ENCODE assay signal across 9 mouse cellular contexts in the genomic region with DNA sequence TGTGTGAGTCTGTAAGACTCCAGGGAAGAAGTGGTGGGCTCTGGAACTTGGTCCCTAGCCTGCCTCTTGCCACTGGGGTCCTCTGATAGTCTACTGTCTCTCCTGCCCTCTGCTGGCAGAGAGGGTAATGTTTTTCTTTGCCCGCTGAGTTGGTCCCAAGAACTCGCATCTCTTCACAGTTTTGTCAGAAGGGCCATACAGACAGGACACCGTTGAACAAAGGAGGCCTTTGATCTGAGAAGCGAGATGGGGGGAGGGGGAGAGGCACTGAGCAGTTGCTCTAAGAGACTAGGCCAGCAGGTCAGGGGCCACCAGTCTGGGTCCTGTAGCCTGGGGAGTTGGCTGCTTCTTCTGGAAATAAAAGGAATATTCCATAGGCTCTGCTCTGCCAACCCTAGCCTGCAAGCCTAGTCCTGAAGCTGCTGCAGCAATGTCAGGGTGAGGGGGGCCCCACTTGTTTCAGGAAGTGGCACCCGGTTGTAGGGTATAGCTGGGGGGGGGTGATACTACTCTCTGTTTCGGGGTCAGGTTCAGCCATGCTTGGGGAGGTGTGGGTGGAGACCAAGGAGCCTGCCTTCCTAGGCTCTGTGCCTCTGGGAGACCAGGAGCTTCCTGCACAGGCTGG. TPM values are rescaled to one million over a fixed set of nuclear protein-coding genes. Genes with fewer than 3 reads are reported as not detected.
DNase-seq lines count a peak whose midpoint lies in the region; ATAC-seq and TF ChIP-seq lines count a peak whose summit lies in the region.
"Had no signal": no experiment of that assay in that cellular context is flagged by ENCODE, and none has a peak within 500 bp of the region (broad histone marks: within the 10 kb centered on the region; RNA-seq: fewer than 3 reads in every experiment).

No protein-coding gene starts in this region.

- no peaks in the 10 kb centered on the region for H3K9me3 ChIP-seq in embryonic facial prominence, embryonic 14.5 days (ENCODE audit: control insufficient read depth, low read length)
- H3K9me3 ChIP-seq: hindbrain, embryonic 15.5 days had no signal

- no peak for TF ChIP-seq POLR2A in thymus, adult 2 months (IDR thresholded peaks at IDR 0.05; ENCODE audit: control insufficient read depth, extremely low read depth, insufficient read depth, low read length, poor library complexity)

- DNase-seq in heart, postnatal 10 days, result peak; percentile 47 to 63
- no peak for DNase-seq in heart, postnatal 36 days
- peak; percentile 47 for DNase-seq in thymus, adult 2 months
- no peak for DNase-seq in thymus, adult 18-20 months
- peak; percentile 45 for DNase-seq in embryonic facial prominence, embryonic 14.5 days (ENCODE audit: low spot score)
- peak; percentile 76 for DNase-seq in mesoderm, embryonic 11.5 days (ENCODE audit: low read depth, low spot score)
- DNase-seq in gastrocnemius, postnatal 10 days, result no peak

- H3K4me1 ChIP-seq in thymus, adult 2 months (replicated peaks; ENCODE audit: control insufficient read depth, insufficient read depth, low read length), result peaks cover 15% of the 10 kb centered on the region
- H3K4me1 ChIP-seq in embryonic facial prominence, embryonic 14.5 days (ENCODE audit: control insufficient read depth, insufficient read depth, low read length), result peaks cover 17% of the 10 kb centered on the region

- no peak overlapping the region for H3K4me2 ChIP-seq in embryonic facial prominence, embryonic 14.5 days (ENCODE audit: low read depth, low read length)
- H3K4me2 ChIP-seq: hindbrain, embryonic 15.5 days had no signal

- H3K27me3 ChIP-seq in thymus, adult 2 months (ENCODE audit: control insufficient read depth, insufficient read depth, low read length), result no peaks in the 10 kb centered on the region
- H3K27me3 ChIP-seq in embryonic facial prominence, embryonic 14.5 days (replicated peaks; ENCODE audit: control insufficient read depth, insufficient read depth, low read length), result no peaks in the 10 kb centered on the region
- H3K27me3 ChIP-seq: hindbrain, embryonic 15.5 days had no signal

- H3K27ac ChIP-seq in thymus, adult 2 months (ENCODE audit: control insufficient read depth, insufficient read depth, low read length), result no peak overlapping the region
- no peak overlapping the region for H3K27ac ChIP-seq in embryonic facial prominence, embryonic 14.5 days (replicated peaks; ENCODE audit: low read depth, low read length)
- H3K27ac ChIP-seq: hindbrain, embryonic 15.5 days had no signal

- 42% methylated on average over 6 of the region's 6 CpGs for WGBS in thymus, adult 2 months
- WGBS in embryonic facial prominence, embryonic 14.5 days, result 21% methylated on average over 5 of the region's 6 CpGs

- H3K9ac ChIP-seq in embryonic facial prominence, embryonic 14.5 days (ENCODE audit: low read depth, low read length), result no peak overlapping the region
- H3K9ac ChIP-seq: hindbrain, embryonic 15.5 days had no signal

- no peak overlapping the region for H3K4me3 ChIP-seq in thymus, adult 2 months (ENCODE audit: control insufficient read depth, insufficient read depth, low read length)
- H3K4me3 ChIP-seq in embryonic facial prominence, embryonic 14.5 days (ENCODE audit: low read depth, low read length), result no peak overlapping the region
- H3K4me3 ChIP-seq: hindbrain, embryonic 15.5 days had no signal

- no peaks in the 10 kb centered on the region for H3K36me3 ChIP-seq in thymus, adult 2 months (ENCODE audit: control insufficient read depth, insufficient read depth, low read length)
- H3K36me3 ChIP-seq in embryonic facial prominence, embryonic 14.5 days (ENCODE audit: control insufficient read depth, insufficient read depth, low read length), result peaks cover 38% of the 10 kb centered on the region

- no peak; the same call in 1 of the 2 replicates for TF ChIP-seq CTCF in thymus, adult 2 months (IDR thresholded peaks at IDR 0.05; ENCODE audit: borderline replicate concordance, control insufficient read depth, extremely low read depth, insufficient read depth, low read length, poor library complexity)

- intact Hi-C loops in heart, postnatal 10 days (cut with DNase I), result loop anchor here (5.0 kb wide), 1 partner anchor 178 kb away; no protein-coding TSS in a partner anchor
- intact Hi-C loops in heart, postnatal 36 days (cut with DNase I), result loop anchor here (5.0 kb wide), 1 partner anchor 178 kb away; no protein-coding TSS in a partner anchor

- ATAC-seq in embryonic facial prominence, embryonic 14.5 days (ENCODE audit: low read depth), result no peak
- ATAC-seq in granulocyte monocyte progenitor cell, adult 5-6 weeks (replicated peaks; ENCODE audit: poor library complexity, severe bottlenecking), result no peak

RNA-seq across cellular contexts. Expression of gene Kctd17, which starts 6.6 kb away (rescaled TPM):
- total RNA-seq in heart, postnatal 10 days (2021), result 10 to 100 TPM; 80.7 TPM
- total RNA-seq in heart, postnatal 36 days (2021), result 10 to 100 TPM; 28.0 to 30.3 TPM
- polyA plus RNA-seq in thymus, adult 2 months (2012; rRNA removed), result 77.8 and 78.0 TPM in 2 replicates
- polyA plus RNA-seq in embryonic facial prominence, embryonic 14.5 days (2014; fragmentation: Nextera tagmentation; extraction: Ambion mirVana), result 46.9 and 54.1 TPM in 2 replicates
- 13.0 and 27.4 TPM in 2 replicates for total RNA-seq in granulocyte monocyte progenitor cell, adult 5-6 weeks (2014; fragmentation: Nextera tagmentation)
- 8.3 and 15.4 TPM in 2 replicates for total RNA-seq in granulocyte monocyte progenitor cell, adult 5-6 weeks (2017)
- total RNA-seq in gastrocnemius, postnatal 10 days (2021), result 10 to 100 TPM; 48.7 to 62.2 TPM

RNA-seq across cellular contexts. Expression of gene Mpst, which starts 28.8 kb away (rescaled TPM):
- 10 to 100 TPM; 26.0 to 26.3 TPM for total RNA-seq in heart, postnatal 10 days (2021)
- total RNA-seq in heart, postnatal 36 days (2021), result 10 to 100 TPM; 40.9 to 42.3 TPM
- polyA plus RNA-seq in thymus, adult 2 months (2012; rRNA removed), result 188 and 195 TPM in 2 replicates
- polyA plus RNA-seq in embryonic facial prominence, embryonic 14.5 days (2014; fragmentation: Nextera tagmentation; extraction: Ambion mirVana), result 3.0 and 3.5 TPM in 2 replicates
- 8.4 and 9.1 TPM in 2 replicates for total RNA-seq in granulocyte monocyte progenitor cell, adult 5-6 weeks (2014; fragmentation: Nextera tagmentation)
- 26.2 and 30.2 TPM in 2 replicates for total RNA-seq in granulocyte monocyte progenitor cell, adult 5-6 weeks (2017)
- total RNA-seq in gastrocnemius, postnatal 10 days (2021), result 10 to 100 TPM; 34.6 to 40.5 TPM

RNA-seq across cellular contexts. Expression of gene Tst, which starts 29.3 kb away (rescaled TPM):
- 10 to 100 TPM; 14.4 to 16.4 TPM for total RNA-seq in heart, postnatal 10 days (2021)
- total RNA-seq in heart, postnatal 36 days (2021), result 10 to 100 TPM; 20.2 to 24.4 TPM
- 44.5 and 58.0 TPM in 2 replicates for polyA plus RNA-seq in thymus, adult 2 months (2012; rRNA removed)
- polyA plus RNA-seq in embryonic facial prominence, embryonic 14.5 days (2014; fragmentation: Nextera tagmentation; extraction: Ambion mirVana), result 35.0 and 39.1 TPM in 2 replicates
- total RNA-seq in granulocyte monocyte progenitor cell, adult 5-6 weeks (2014; fragmentation: Nextera tagmentation), result 18.7 and 29.9 TPM in 2 replicates
- total RNA-seq in granulocyte monocyte progenitor cell, adult 5-6 weeks (2017), result 12.6 and 16.5 TPM in 2 replicates
- 10 to 100 TPM; 18.0 to 23.3 TPM for total RNA-seq in gastrocnemius, postnatal 10 days (2021)

RNA-seq across cellular contexts. Expression of gene Tmprss6, which starts 33.4 kb away (rescaled TPM):
- under 1 TPM; 0.10 to 0.45 TPM for total RNA-seq in heart, postnatal 10 days (2021)
- not detected for total RNA-seq in heart, postnatal 36 days (2021)
- 0.39 and 1.5 TPM in 2 replicates for polyA plus RNA-seq in thymus, adult 2 months (2012; rRNA removed)
- 1.1 and 1.5 TPM in 2 replicates for polyA plus RNA-seq in embryonic facial prominence, embryonic 14.5 days (2014; fragmentation: Nextera tagmentation; extraction: Ambion mirVana)
- not detected in 2 replicates for total RNA-seq in granulocyte monocyte progenitor cell, adult 5-6 weeks (2014; fragmentation: Nextera tagmentation)
- total RNA-seq in granulocyte monocyte progenitor cell, adult 5-6 weeks (2017), result not detected in 2 replicates
- total RNA-seq in gastrocnemius, postnatal 10 days (2021), result under 1 TPM in 1 of 2 experiments, not detected in 1; 0.38 TPM

RNA-seq across cellular contexts. Expression of gene Tex33, which starts 39.3 kb away (rescaled TPM):
- total RNA-seq in heart, postnatal 10 days (2021), result not detected
- total RNA-seq in heart, postnatal 36 days (2021), result not detected
- 0.46 and 0.50 TPM in 2 replicates for polyA plus RNA-seq in thymus, adult 2 months (2012; rRNA removed)
- polyA plus RNA-seq in embryonic facial prominence, embryonic 14.5 days (2014; fragmentation: Nextera tagmentation; extraction: Ambion mirVana), result not detected in 2 replicates
- total RNA-seq in granulocyte monocyte progenitor cell, adult 5-6 weeks (2014; fragmentation: Nextera tagmentation), result not detected in 2 replicates
- total RNA-seq in granulocyte monocyte progenitor cell, adult 5-6 weeks (2017), result not detected in 2 replicates
- not detected for total RNA-seq in gastrocnemius, postnatal 10 days (2021)
- polyA plus RNA-seq: hindbrain, embryonic 15.5 days had no signal

Comparison
In these comparisons a context has a peak if more than half of its experiments do, and no peak if none do; other contexts are left out.
1. DNase-seq: peak in heart, postnatal 10 days (2 of 2), thymus, adult 2 months (single experiment), embryonic facial prominence, embryonic 14.5 days (single experiment) and mesoderm, embryonic 11.5 days (single experiment); none in heart, postnatal 36 days (0 of 2), thymus, adult 18-20 months (0 of 2) and gastrocnemius, postnatal 10 days (single experiment).